ENCODE assay signal across 16 mouse cellular contexts in the genomic region with DNA sequence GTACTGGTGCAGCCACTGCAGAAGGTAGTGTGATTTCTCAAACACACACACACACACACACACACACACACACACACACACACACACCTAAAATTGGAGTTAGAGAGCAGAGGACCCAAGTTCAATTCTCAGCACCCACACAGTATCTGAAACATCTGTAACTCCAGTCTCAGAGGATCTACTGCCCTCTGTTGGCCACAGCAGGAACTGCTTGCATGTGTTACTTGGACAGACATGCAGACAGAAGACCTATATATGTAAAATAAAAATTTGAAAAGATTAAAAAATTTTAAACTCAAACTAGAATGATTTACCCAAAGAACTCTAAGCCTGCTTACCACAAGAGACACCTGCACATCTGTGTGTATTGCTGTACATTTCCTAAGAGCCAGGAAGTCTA.
DNase-seq lines count a peak whose midpoint lies in the region; ATAC-seq and TF ChIP-seq lines count a peak whose summit lies in the region.
"Had no signal": no experiment of that assay in that cellular context is flagged by ENCODE, and none has a peak within 500 bp of the region (broad histone marks: within the 10 kb centered on the region; RNA-seq: fewer than 3 reads in every experiment).

No protein-coding gene starts in this region.

- no peaks in the 10 kb centered on the region for H3K9me3 ChIP-seq in liver, postnatal 0 days (ENCODE audit: low read length)
- H3K9me3 ChIP-seq in liver, embryonic 11.5 days (ENCODE audit: control insufficient read depth, low read length) = peaks cover 3% of the 10 kb centered on the region; the same call in 1 of the 2 replicates
- H3K9me3 ChIP-seq: heart, embryonic 15.5 days had no signal

- H3K9ac ChIP-seq in liver, postnatal 0 days (replicated peaks) = no peak overlapping the region
- H3K9ac ChIP-seq in liver, embryonic 11.5 days (ENCODE audit: low read depth, low read length) = no peak overlapping the region
- H3K9ac ChIP-seq: heart, embryonic 15.5 days; hindbrain, embryonic 14.5 days had no signal

- intact Hi-C loops in gastrocnemius, adult 2 months (cut with DNase I) = loop anchor here (10.0 kb wide), 1 partner anchor 276 kb away; no protein-coding TSS in a partner anchor
- intact Hi-C loops in heart, postnatal 14 days (cut with DNase I) = no loop called here

- no peak overlapping the region for H3K27ac ChIP-seq in gastrocnemius, adult 2 months
- H3K27ac ChIP-seq in liver, postnatal 0 days (ENCODE audit: low read depth) = no peak overlapping the region
- H3K27ac ChIP-seq in liver, embryonic 11.5 days (ENCODE audit: low read depth, low read length) = no peak overlapping the region
- H3K27ac ChIP-seq: heart, embryonic 15.5 days; hindbrain, embryonic 14.5 days; limb, embryonic 10.5 days had no signal

- H3K36me3 ChIP-seq in liver, postnatal 0 days (replicated peaks; ENCODE audit: insufficient read depth, low read length) = no peaks in the 10 kb centered on the region
- no peaks in the 10 kb centered on the region for H3K36me3 ChIP-seq in liver, embryonic 11.5 days (ENCODE audit: control insufficient read depth, insufficient read depth, low read length)
- H3K36me3 ChIP-seq: heart, embryonic 15.5 days; limb, embryonic 10.5 days had no signal

- no peaks in the 10 kb centered on the region for H3K4me1 ChIP-seq in liver, postnatal 0 days (ENCODE audit: insufficient read depth)
- no peaks in the 10 kb centered on the region for H3K4me1 ChIP-seq in liver, embryonic 11.5 days (replicated peaks; ENCODE audit: control insufficient read depth, insufficient read depth, low read length)
- H3K4me1 ChIP-seq: heart, embryonic 15.5 days; limb, embryonic 10.5 days had no signal

- no peak for ATAC-seq in liver, postnatal 0 days
- no peak for ATAC-seq in liver, embryonic 11.5 days (replicated peaks; ENCODE audit: low FRiP score)

- no peaks in the 10 kb centered on the region for H3K27me3 ChIP-seq in liver, postnatal 0 days (ENCODE audit: insufficient read depth, low read length)
- H3K27me3 ChIP-seq in liver, embryonic 11.5 days (replicated peaks; ENCODE audit: control insufficient read depth, insufficient read depth, low read length) = no peaks in the 10 kb centered on the region
- H3K27me3 ChIP-seq: heart, embryonic 15.5 days had no signal

- no peak overlapping the region for H3K4me2 ChIP-seq in liver, postnatal 0 days (ENCODE audit: low read depth, low read length)
- no peak overlapping the region for H3K4me2 ChIP-seq in liver, embryonic 11.5 days
- H3K4me2 ChIP-seq: heart, embryonic 15.5 days; hindbrain, embryonic 14.5 days; midbrain, embryonic 11.5 days had no signal

- no peak for TF ChIP-seq EP300 in liver, postnatal 0 days (IDR thresholded peaks at IDR 0.05; ENCODE audit: low read depth)

- no peak for DNase-seq in gastrocnemius, adult 2 months
- no peak for DNase-seq in gastrocnemius, postnatal 10 days
- no peak for DNase-seq in liver, postnatal 0 days
- DNase-seq in liver, embryonic 11.5 days (ENCODE audit: low spot score) = no peak
- DNase-seq in B cell, adult 2 months = peak; percentile 18 to 26
- no peak for DNase-seq in brain, embryonic 14.5 days (ENCODE audit: low read depth)
- no peak for DNase-seq in adrenal gland, postnatal 25 days
- DNase-seq in heart, postnatal 14 days = no peak
- DNase-seq: adrenal gland, adult 8-10 months; cerebellum, adult 9-11 months had no signal

- no peak overlapping the region for H3K4me3 ChIP-seq in gastrocnemius, adult 2 months
- H3K4me3 ChIP-seq in liver, postnatal 0 days (ENCODE audit: low read depth, low read length) = no peak overlapping the region
- H3K4me3 ChIP-seq in liver, embryonic 11.5 days (ENCODE audit: low read depth, low read length) = no peak overlapping the region
- H3K4me3 ChIP-seq: erythroblast, embryonic 14.5 days; heart, embryonic 15.5 days; limb, embryonic 10.5 days; myocyte had no signal

- TF ChIP-seq CTCF in gastrocnemius, adult 2 months (IDR thresholded peaks at IDR 0.05) = peak; percentile 37; the same call in 1 of the 2 replicates
- TF ChIP-seq CTCF in liver, postnatal 0 days (IDR thresholded peaks at IDR 0.05; ENCODE audit: low read depth) = peak; percentile 43
- peak; percentile 33; the same call in 1 of the 2 replicates for TF ChIP-seq CTCF in brain, embryonic 14.5 days (IDR thresholded peaks at IDR 0.05; ENCODE audit: borderline replicate concordance, extremely low read depth, insufficient read depth, insufficient read length)

- no peak for TF ChIP-seq POLR2A in brain, embryonic 14.5 days (IDR thresholded peaks at IDR 0.05; ENCODE audit: borderline replicate concordance, extremely low read depth, insufficient read depth, insufficient read length, poor library complexity, severe bottlenecking)

Comparison
In these comparisons a context has a peak if more than half of its experiments do, and no peak if none do; other contexts are left out.
1. DNase-seq: peak in B cell, adult 2 months (2 of 2); none in gastrocnemius, adult 2 months (single experiment), gastrocnemius, postnatal 10 days (single experiment), liver, postnatal 0 days (single experiment), liver, embryonic 11.5 days (single experiment), brain, embryonic 14.5 days (single experiment), adrenal gland, postnatal 25 days (single experiment) and heart, postnatal 14 days (0 of 2).
2. Peak in every context shown above with its lines, with median percentiles within 50 percentile points of each other: CTCF ChIP-seq.